Mouse (Mus musculus) left cerebral cortex, postnatal 10 days (tissue): ENCODE data around the gene H2-T23. TPM values are rescaled to one million over a fixed set of nuclear protein-coding genes. Genes with fewer than 3 reads are reported as not detected.
"Not testable (repeated sequence)": the region's sequence is repeated elsewhere in the genome, so short reads cannot be mapped to it uniquely, and the experiment has no call there.

Experiments
- DNase-seq, 2 experiments: peaks; one replicate each; pipeline ENCODE4 v3.0.0; 2021 to 2022; ENCODE audit warnings: low spot score in 2 of 2, mixed read lengths in 1 of 2; ENCODE audit errors: extremely low spot score in 1 of 2
- intact Hi-C: fragments of 180-260 bp; cut with DNase I; formaldehyde crosslinking; loops from one replicate; pipeline ENCODE4 v1.15.1; 2025
- total RNA-seq, 2 experiments: library from RNA; stranded (reverse); gene quantifications; 2 replicates each; pipeline ENCODE4 v1.2.3; 2021

H2-T23 gene
- total RNA-seq = 1 to 10 TPM; 2.3 to 2.7 TPM

DNA sequence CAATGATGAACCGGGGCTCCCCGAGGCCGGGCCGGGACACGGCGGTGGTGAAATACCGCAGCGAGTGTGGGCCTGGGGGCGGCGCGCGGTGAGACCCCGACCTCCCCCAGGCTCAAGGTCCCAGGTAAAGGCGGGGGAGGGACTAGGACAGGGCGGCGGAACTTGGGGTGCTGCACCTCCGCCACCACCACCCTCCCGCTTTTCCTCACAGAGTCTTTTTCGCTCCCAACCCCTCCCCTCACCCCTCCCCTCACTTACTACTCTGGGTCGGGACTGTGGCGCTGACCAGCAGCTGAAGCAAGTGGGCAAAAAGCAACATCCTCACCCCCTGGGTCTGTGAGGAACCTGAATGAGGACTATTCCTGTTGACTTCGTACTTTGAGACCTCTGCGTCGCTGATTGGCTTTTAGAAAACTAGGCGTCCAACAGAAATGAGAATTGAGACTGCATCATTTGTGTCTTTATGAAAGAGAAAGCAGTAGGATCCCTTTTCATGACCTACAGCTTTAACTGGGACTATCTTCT, at the start of gene H2-T23:
TSS of gene H2-T23 (minus strand) at position 505 of the 525 bp plus-strand sequence.
- intact Hi-C loops = not testable (repeated sequence)
- peak in 1 of 2 experiments; percentile 50 for DNase-seq

DNA sequence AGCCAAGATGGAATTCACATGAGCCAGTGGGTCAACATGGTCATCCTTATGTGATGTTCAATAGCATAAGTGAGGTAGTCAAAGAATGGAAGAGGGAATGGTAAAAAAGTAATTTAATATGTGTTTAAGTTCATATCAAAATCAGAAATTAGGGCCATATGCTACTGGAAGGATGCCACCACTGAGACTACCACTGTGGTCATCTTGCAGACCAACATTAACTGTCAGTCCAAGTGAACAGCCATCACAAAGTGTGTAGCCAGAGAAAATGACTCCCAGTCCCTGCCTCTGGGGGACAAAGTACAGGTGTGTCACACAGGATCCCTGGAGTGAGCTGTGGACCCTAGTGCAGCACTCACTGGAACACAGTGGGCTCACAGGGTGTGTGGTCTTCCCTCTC, 49.2 kb upstream of the H2-T23 start:
- DNase-seq, intact Hi-C loops: not testable (repeated sequence)

DNA sequence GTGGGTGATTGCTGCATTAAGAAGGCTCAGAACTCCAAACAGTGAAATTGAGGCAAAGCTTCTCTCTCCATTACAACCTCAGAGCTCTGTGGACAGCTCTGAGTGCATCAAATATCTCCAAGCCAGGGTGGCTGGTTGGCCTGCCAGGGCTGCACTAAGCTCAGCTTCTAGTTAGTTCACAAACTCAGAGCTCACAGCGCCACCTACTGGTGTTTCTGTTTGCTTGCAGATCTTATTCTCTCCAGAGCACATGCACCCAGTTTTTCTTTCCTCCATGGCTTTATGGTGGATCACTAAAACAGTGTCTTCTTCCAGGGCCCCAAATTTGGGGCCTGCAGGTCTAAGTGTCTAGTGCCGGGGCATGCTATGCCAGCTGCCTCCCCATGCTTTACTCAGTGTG, 28.2 kb upstream of the H2-T23 start:
- intact Hi-C loops = loop anchor here (10.0 kb wide), 2 partner anchors 74 to 134 kb away; partner anchors contain the start of gene H2-T3
- peak; percentile 85 to 93 for DNase-seq

DNA sequence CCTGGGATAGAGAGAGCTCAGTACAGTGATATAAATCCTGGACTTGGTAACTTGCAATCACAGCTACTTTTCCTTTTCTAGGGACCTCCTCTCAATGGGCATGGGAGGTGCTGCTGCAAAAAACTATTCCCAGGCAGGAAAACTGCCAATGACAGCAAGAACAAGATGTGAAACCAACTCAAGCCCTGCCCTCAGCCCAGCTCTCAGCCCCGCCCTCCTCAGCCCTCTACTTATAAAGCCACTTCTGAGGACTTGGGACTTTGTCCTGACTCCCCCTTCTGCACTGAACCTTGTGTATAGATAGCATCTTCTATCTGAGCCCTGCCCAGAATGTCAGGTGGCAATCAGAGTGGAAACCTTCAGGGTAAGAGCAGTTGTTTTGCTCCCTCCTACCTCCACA, 25.7 kb upstream of the H2-T23 start, which contains the start of gene Gm11127:
TSS of gene Gm11127 (minus strand) at position 10 of the 400 bp plus-strand sequence.
- DNase-seq, intact Hi-C loops: not testable (repeated sequence)

DNA sequence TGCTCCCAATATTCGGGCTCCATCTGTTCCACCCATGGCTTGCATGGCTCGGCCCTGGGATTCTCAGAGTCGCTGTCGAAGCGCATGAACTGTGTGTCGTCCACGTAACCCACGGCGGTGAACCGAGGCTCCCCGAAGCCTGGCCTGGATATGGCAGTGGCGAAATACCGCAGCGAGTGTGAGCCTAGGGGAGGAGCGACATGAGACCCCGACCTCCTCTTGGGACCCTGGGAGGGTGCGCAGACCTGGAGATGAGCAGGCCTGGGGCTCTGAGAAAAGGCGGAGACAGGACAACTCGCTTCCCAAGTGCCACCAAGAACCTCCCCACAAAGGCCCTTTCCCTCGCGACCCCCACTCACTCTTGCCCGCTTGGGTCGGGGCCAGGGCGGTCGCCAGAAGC, 25.3 kb upstream of the H2-T23 start:
- DNase-seq, intact Hi-C loops: not testable (repeated sequence)

DNA sequence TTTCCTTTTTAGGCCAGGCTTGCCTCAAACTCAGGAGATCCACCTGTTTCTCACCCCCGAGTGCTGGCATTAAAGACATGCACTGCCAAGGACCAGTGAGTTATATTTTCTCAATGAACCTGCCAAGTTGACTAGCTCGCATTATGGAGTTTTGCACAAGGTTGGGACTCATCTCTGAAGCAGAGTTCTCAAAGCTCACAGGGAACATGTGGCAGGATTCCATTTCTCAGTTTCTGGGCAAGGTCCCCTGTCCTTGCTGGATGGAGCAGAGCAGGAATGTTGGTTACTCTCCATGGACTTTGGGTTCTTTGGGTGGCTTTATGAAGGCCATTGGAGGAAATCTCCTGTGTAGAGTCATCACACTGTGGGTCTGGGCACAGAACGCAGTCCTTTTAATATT, 10.6 kb upstream of the H2-T23 start:
- intact Hi-C loops = loop anchor here (10.0 kb wide), 1 partner anchor 48 kb away; no protein-coding TSS in a partner anchor
- no peak for DNase-seq

DNA sequence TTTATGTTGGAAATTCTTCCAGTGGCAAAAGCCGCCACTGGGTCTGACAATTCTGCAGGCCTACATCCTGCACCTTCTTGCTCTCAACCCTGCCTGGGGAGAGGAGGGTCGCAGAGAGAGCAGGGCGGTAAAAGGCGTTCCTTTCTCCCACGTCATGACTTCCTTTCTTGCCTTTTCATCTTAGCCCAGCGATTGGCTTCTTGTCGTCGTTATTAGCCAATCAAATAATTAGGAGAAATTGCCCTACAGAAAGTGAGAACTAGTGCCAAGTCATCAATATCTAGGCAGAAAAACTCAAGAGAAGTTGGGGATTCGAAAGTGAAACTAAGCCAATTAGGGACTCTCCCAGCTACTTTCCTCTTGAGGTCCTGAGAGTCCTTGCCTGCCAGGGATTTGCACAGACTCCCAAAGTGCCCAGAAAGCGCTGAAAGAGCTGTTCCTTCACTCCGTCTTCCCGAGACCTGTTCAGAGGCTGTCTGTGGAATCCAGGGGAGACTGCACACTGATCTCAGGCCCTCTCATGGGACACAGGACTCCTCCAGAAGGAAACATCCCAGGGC, 10.0 kb upstream of the H2-T23 start, which contains the start of the genes H2-T22 and Gm6034:
TSS of gene H2-T22 (minus strand) at position 138 of the 560 bp plus-strand sequence.
TSS of gene Gm6034 (plus strand) at position 352 of the 560 bp plus-strand sequence.
- intact Hi-C loops = loop anchor here (10.0 kb wide), 1 partner anchor 48 kb away; no protein-coding TSS in a partner anchor
- DNase-seq = peak; percentile 71 to 80

DNA sequence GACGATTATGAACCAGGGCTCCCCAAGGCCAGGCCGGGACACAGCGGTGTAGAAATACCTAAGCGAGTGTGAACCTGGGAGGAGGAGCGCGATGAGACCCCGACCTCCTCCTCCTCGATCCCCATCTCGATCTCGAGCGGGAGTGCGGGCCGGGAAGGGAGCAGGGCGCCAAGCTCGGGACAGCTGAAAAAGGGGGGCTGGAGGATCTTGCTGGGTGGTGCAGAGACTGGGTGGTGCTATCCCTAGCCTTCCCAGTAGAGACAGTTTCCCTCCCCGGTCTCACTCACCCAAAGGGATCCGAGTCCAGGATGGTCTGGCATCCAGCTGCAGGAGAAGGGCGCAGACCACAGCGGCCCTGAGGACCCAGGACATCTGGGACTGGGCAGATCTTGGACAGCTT, 9.4 kb upstream of the H2-T23 start:
- intact Hi-C loops = loop anchor here (10.0 kb wide), 1 partner anchor 47 kb away; no protein-coding TSS in a partner anchor

DNA sequence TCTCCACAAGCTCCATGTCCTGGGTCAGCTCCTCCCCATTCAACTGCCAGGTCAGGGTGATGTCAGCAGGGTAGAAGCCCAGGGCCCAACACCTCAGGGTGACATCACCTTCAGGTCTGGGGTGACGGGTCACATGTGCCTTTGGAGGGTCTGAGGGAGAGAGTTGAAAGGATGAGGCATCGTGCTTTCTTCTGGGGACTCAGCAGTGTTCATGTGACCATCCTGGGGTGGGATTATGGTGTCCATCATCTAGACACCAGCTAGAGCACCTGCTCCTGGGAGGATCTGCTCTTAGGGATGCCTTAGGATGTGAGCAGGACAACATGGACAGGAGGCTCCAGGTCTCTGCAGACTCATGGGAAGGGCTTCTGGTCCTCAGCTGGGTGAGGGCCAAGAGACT, 7.9 kb upstream of the H2-T23 start:
- intact Hi-C loops = loop anchor here (10.0 kb wide), 1 partner anchor 46 kb away; no protein-coding TSS in a partner anchor
- not testable (repeated sequence) for DNase-seq

More for the DNA sequence above, 9.4 kb upstream of the H2-T23 start:
- DNase-seq = not testable (repeated sequence)

DNA sequence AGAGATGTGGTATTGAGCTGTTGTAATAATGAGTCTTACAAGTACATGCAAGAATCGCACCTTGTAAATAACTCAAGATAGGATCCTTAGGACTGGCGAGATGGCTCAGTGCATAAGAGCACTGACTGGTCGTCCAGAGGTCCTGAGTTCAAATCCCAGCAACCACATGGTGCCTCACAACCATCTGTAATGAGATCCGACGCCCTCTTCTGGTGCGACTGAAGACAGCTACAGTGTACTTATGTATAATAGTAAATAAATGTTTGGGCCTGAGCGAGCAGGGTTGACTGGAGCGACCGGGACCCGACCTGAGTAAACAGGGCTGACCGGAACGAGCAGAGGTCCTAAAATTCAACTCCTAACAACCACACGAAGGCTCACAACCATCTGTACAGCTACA, 3.5 kb upstream of the H2-T23 start:
- intact Hi-C loops, DNase-seq: not testable (repeated sequence)

DNA sequence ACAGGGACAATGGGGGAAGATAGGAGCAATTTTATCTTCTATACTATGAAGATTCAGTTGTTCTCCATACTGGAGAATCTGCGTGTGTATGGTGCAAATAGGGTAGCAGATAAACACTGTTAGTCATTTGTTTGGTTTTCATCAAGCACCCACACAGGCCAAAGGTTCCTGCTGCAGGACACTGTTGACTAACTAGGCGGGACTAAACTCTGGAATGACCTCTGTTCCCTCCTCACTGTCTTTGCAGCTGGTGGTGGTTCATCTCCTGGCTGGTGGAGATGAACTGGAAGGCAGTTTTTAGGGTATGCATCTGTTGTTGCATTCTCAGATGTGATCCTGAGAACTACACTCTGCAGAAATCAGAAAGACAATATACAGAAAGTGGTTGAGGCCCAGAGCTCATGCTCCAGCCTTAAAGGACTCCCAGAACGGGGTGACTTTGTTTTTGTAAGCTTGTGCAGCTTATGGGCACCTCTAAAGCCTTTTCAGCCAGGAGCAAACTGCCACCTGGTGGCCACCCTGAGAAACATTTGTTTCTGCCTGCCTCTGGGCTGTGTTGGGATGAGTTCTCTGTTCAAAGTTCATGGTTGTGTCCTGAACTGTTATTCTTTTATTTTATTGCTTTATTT, 2.5 kb upstream of the H2-T23 start:
- intact Hi-C loops = not testable (repeated sequence)
- DNase-seq = peak in 1 of 2 experiments; percentile 66

DNA sequence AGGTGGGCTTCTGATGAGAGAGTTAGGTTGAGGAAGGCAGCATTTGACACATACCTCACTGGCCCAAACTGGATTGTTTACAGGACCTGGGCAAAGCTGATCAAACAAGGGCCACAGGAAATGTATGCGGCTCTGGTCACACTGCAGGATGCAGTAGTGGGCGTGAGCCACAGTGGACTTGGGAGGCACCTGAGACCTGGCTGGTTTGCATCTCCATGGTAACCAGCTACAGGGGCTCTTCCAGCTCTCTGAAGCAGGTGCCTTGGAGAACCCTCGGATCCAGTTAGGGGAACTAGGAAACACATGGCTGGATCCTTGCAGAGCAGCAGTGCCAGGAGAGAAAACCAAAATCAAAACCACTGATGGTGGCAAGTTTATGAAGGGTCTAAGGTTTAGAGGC, 1.9 kb upstream of the H2-T23 start:
- DNase-seq, intact Hi-C loops: not testable (repeated sequence)

DNA sequence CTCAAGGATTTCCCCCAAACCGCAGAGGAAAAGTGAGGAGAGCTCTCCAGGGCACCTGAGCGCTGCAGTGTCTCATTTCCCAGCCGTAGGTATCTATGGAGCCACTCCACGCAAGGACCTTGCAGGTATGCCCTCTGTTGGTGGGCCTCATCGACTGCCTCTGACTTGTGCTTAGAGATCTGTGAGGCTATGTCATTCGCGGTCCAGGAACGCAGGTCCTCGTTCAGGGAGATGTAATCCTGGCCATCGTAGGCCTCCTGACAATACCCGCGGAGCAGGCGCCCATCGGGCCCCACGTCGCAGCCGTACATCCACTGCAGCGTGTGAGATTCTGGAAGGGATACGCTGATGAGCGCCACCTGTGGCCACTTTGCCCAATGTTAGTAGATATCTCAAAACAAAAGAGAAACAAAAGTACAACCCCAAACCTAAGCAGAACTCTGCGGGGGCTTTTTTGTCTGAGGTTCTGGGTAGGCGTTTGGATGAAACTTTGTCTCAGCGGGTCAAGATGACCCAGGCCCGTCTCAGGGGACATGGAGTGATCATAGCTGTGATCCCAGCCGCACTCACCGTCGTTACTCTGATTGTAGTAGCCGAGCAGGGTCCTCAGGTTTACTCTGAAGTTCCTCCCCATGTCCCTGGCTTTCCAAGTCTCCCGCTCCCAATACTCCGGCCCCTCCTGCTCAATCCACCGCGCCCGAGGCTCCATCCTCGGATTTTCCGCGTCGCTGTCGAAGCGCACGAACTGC, 898 bp downstream of the H2-T23 start:
- DNase-seq, intact Hi-C loops: not testable (repeated sequence)

DNA sequence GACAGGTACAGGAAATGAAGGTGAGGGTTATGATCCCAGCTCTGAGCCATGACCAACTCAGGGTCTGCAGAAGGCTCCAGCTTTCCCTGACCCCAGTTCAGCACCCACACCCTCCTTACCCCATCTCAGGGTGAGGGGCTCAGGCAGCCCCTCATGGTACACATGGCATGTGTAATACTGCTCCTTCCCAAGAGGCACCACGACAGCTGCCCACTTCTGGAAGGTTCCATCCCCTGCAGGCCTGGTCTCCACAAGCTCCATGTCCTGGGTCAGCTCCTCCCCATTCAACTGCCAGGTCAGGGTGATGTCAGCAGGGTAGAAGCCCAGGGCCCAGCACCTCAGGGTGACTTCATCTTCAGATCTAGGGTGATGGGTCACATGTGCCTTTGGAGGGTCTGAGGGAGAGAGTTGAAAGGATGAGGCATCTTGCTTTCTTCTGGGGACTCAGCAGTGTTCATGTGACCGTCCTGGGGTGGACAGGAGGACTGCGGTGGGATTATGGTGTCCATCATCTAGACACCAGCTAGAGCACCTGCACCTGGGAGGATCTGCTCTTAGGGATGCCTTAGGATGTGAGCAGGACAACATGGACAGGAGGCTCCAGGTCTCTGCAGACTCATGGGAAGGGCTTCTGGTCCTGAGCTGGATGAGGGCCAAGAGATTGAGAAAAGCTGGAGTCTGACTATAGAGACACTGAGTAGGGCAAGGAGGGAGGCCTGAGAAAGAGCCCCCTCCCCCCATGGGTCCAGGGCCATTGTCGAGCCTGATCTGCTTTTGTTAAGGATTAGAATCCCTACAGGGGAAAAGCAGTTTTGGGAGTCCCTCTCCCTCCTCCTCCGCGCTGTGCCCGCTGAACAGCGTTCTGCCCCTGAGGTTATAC, 1.7 kb downstream of the H2-T23 start:
- intact Hi-C loops = not testable (repeated sequence)
- DNase-seq = peak in 1 of 2 experiments; percentile 42

DNA sequence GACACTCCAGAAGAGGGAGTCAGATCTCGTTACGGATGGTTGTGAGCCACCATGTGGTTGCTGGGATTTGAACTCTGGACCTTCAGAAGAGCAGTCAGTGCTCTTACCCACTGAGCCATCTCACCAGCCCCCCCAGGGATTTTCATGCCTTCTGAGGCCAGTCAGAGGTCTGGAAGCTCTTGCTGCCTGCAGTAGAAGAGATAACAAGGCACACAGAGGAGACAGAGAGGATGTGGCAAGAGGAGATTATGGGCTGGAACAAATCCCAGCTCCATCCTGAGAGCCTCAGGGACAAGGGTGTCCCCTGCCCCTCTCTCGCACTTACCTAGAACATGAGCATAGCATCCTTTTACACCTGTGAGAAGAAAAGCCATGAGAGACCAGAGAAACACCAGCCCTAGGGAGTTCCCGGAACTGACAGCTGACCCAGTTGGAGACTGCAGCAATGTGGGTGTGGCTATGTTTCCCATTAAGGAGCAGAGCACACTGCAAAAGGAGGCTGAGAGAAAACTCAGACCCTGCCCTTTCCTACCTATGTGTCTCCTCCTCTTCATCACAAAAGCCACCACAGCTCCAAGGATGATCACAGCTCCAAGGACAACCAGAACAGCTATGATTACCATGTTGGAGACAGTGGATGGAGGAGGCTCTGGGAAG, 2.5 kb downstream of the H2-T23 start:
- intact Hi-C loops = not testable (repeated sequence)

DNA sequence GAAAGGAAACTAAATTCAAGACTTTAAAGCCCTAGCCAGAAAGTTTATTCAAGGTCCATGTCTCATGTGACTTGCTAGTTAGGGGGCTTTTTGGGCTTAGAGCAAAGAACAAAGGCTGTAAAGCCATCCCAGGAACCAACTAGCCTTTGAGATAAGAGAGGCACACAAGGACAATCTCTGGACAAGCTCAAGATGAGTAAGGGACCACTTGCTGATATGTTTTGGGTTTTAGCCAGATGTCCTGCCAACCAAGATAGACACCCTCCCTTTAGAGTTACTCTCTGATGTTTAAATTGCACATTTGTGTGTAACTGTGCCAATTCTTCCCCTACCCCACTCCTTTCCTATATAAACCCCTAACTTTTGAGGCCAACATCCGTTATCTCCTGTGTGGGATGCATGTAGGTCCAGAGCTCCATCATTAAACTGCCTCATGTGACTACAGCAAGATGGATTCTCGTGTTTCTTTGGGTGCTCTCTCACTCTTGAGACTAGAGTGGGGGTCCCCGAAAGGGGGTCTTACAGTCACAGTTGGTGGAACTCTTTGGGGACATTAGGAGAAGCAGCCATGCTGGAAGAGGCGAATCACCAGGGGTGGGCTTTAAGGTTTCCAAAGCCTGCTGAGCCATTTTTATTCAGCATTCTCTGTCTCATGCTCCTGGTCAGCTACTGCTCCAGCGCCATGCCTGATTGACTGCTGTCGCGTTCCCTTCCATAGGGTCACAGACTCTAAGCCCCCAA, 3.6 kb downstream of the H2-T23 start:
- intact Hi-C loops = no loop called here

More for the DNA sequence above, 2.5 kb downstream of the H2-T23 start:
- DNase-seq = not testable (repeated sequence)

DNA sequence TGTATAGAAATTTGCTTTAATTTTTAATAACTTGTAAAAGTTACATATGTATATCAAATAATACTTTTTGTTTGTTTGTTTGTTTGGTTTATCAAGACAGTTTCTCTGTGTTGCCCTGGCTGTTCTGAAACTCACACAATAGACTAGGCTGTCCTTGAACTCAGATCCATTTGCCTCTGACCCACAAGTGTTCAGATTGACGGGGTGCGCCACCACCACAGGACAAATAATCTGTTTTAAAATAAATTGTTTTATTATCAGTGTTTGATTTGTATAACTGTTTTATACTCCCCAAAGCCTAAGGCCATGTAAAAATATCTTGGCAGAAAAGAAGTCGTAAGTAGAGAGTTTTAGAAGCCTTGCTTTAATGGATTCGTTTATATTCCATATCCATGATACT, 5.0 kb downstream of the H2-T23 start:
- no peak for DNase-seq
- intact Hi-C loops = no loop called here

More for the DNA sequence above, 3.6 kb downstream of the H2-T23 start:
- no peak for DNase-seq
